Mouse (Mus musculus): ENCODE measurements at regions not wholly inside any gene's neighbourhood (a gene's known extent, or its start where the extent isn't known, plus 50 kb on each side); places are given as distances from the start of the nearest gene placed in this dataset.

- H3K4me1 ChIP-seq (replicated peaks; ENCODE audit: control insufficient read depth, insufficient read depth), result no peaks in the 10 kb centered on the region
- WGBS, result 82% methylated on average over 8 of the region's 8 CpGs
- no peak overlapping the region for H3K4me2 ChIP-seq (replicated peaks; ENCODE audit: low read depth)
- no peaks in the 10 kb centered on the region for H3K27me3 ChIP-seq (ENCODE audit: control insufficient read depth, insufficient read depth, low read length)
- H3K36me3 ChIP-seq (ENCODE audit: control insufficient read depth, insufficient read depth, low read length), result no peaks in the 10 kb centered on the region
- no peaks in the 10 kb centered on the region for H3K9me3 ChIP-seq (ENCODE audit: control insufficient read depth, low read length)
- TF ChIP-seq CTCF (IDR thresholded peaks at IDR 0.05; ENCODE audit: low read depth) (no peak), EP300 (optimal IDR thresholded peaks at IDR 0.05) (no peak)
- no peak overlapping the region for H3K9ac ChIP-seq (ENCODE audit: low read length)
- H3K27ac ChIP-seq (replicated peaks), result no peak overlapping the region
- DNase-seq (ENCODE audit: low spot score) (no peak), ATAC-seq (ENCODE audit: low FRiP score, low TSS enrichment) (no peak)
- no peak overlapping the region for H3K4me3 ChIP-seq (ENCODE audit: low read depth, low read length)
Measured at GRCm38 (mm10) chr8:107642241-107642640, 54.0 kb upstream of the Psmd7 start.

DNA sequence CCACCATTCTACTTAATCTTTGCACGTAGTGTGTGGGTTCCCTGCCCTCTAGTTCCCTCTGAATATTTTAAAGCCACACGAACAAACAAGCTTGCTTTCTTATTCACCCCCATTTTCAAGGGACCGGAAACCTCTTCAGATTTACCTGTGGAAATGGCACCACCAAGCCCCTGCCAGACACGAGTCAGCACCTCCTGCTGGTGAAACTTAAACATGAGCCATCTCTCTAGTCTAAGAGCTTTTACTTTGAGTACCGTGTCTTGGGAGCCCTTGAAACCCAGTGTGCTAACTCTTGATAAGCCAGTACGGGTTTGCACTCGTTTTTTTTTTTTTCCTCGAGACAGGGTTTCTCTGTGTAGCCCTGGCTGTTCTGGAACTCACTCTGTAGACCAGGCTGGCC is 59.7 kb upstream of the Psmd7 start:
- DNase-seq (ENCODE audit: low spot score) (no peak), ATAC-seq (ENCODE audit: low FRiP score, low TSS enrichment) (no peak)
- 82% methylated on average over 8 of the region's 8 CpGs for WGBS
- H3K9me3 ChIP-seq (ENCODE audit: control insufficient read depth, low read length), result no peaks in the 10 kb centered on the region
- no peak overlapping the region for H3K4me2 ChIP-seq (replicated peaks; ENCODE audit: low read depth)
- no peaks in the 10 kb centered on the region for H3K27me3 ChIP-seq (ENCODE audit: control insufficient read depth, insufficient read depth, low read length)
- H3K4me3 ChIP-seq (ENCODE audit: low read depth, low read length), result no peak overlapping the region
- H3K36me3 ChIP-seq (ENCODE audit: control insufficient read depth, insufficient read depth, low read length), result no peaks in the 10 kb centered on the region
- no peak overlapping the region for H3K9ac ChIP-seq (ENCODE audit: low read length)
- H3K4me1 ChIP-seq (replicated peaks; ENCODE audit: control insufficient read depth, insufficient read depth), result no peaks in the 10 kb centered on the region
- TF ChIP-seq EP300 (optimal IDR thresholded peaks at IDR 0.05) (no peak), CTCF (IDR thresholded peaks at IDR 0.05; ENCODE audit: low read depth) (no peak)
- H3K27ac ChIP-seq (replicated peaks), result no peak overlapping the region

GRCm38 (mm10) chr8:107650306-107650705 is 62.0 kb upstream of the Psmd7 start:
- ATAC-seq (ENCODE audit: low FRiP score, low TSS enrichment), result no peak
- TF ChIP-seq CTCF (IDR thresholded peaks at IDR 0.05; ENCODE audit: low read depth), result peak; percentile 55
- no peak for TF ChIP-seq EP300 (optimal IDR thresholded peaks at IDR 0.05)
- WGBS, result 80% methylated on average over 9 of the region's 9 CpGs
- Histone ChIP-seq H3K9ac (ENCODE audit: low read length) (no peak overlapping the region), H3K36me3 (ENCODE audit: control insufficient read depth, insufficient read depth, low read length) (no peaks in the 10 kb centered on the region), H3K27ac (replicated peaks) (no peak overlapping the region), H3K4me2 (replicated peaks; ENCODE audit: low read depth) (no peak overlapping the region), H3K27me3 (ENCODE audit: control insufficient read depth, insufficient read depth, low read length) (no peaks in the 10 kb centered on the region), H3K9me3 (ENCODE audit: control insufficient read depth, low read length) (no peaks in the 10 kb centered on the region), H3K4me3 (ENCODE audit: low read depth, low read length) (no peak overlapping the region), H3K4me1 (replicated peaks; ENCODE audit: control insufficient read depth, insufficient read depth) (no peaks in the 10 kb centered on the region)
- DNase-seq (ENCODE audit: low spot score), result no peak

- ATAC-seq (ENCODE audit: low FRiP score, low TSS enrichment) (no peak), DNase-seq (ENCODE audit: low spot score) (no peak)
- no peak overlapping the region for H3K9ac ChIP-seq (ENCODE audit: low read length)
- no peak overlapping the region for H3K4me2 ChIP-seq (replicated peaks; ENCODE audit: low read depth)
- H3K27me3 ChIP-seq (ENCODE audit: control insufficient read depth, insufficient read depth, low read length), result no peaks in the 10 kb centered on the region
- no peak overlapping the region for H3K4me3 ChIP-seq (ENCODE audit: low read depth, low read length)
- no peak for TF ChIP-seq EP300 (optimal IDR thresholded peaks at IDR 0.05)
- no peak for TF ChIP-seq CTCF (IDR thresholded peaks at IDR 0.05; ENCODE audit: low read depth)
- no peaks in the 10 kb centered on the region for H3K9me3 ChIP-seq (ENCODE audit: control insufficient read depth, low read length)
- H3K4me1 ChIP-seq (replicated peaks; ENCODE audit: control insufficient read depth, insufficient read depth), result no peaks in the 10 kb centered on the region
- 92% methylated on average over 11 of the region's 11 CpGs for WGBS
- H3K27ac ChIP-seq (replicated peaks), result no peak overlapping the region
- H3K36me3 ChIP-seq (ENCODE audit: control insufficient read depth, insufficient read depth, low read length), result no peaks in the 10 kb centered on the region
Measured at GRCm38 (mm10) chr8:107651424-107651823, 63.2 kb upstream of the Psmd7 start.

GRCm38 (mm10) chr8:107652226-107652625 is 64.0 kb upstream of the Psmd7 start:
- Histone ChIP-seq H3K9me3 (ENCODE audit: control insufficient read depth, low read length) (no peaks in the 10 kb centered on the region), H3K4me2 (replicated peaks; ENCODE audit: low read depth) (no peak overlapping the region), H3K4me1 (replicated peaks; ENCODE audit: control insufficient read depth, insufficient read depth) (no peaks in the 10 kb centered on the region), H3K27ac (replicated peaks) (no peak overlapping the region), H3K9ac (ENCODE audit: low read length) (no peak overlapping the region), H3K36me3 (ENCODE audit: control insufficient read depth, insufficient read depth, low read length) (no peaks in the 10 kb centered on the region), H3K27me3 (ENCODE audit: control insufficient read depth, insufficient read depth, low read length) (no peaks in the 10 kb centered on the region), H3K4me3 (ENCODE audit: low read depth, low read length) (no peak overlapping the region)
- no peak for TF ChIP-seq EP300 (optimal IDR thresholded peaks at IDR 0.05)
- no peak for TF ChIP-seq CTCF (IDR thresholded peaks at IDR 0.05; ENCODE audit: low read depth)
- DNase-seq (ENCODE audit: low spot score) (no peak), ATAC-seq (ENCODE audit: low FRiP score, low TSS enrichment) (no peak)
- WGBS, result 46% methylated on average over 8 of the region's 8 CpGs

GRCm38 (mm10) chr8:107653711-107654110 is 65.4 kb upstream of the Psmd7 start:
- no peak for DNase-seq (ENCODE audit: low spot score)
- Histone ChIP-seq H3K36me3 (ENCODE audit: control insufficient read depth, insufficient read depth, low read length) (no peaks in the 10 kb centered on the region), H3K4me1 (replicated peaks; ENCODE audit: control insufficient read depth, insufficient read depth) (no peaks in the 10 kb centered on the region), H3K4me3 (ENCODE audit: low read depth, low read length) (no peak overlapping the region), H3K27ac (replicated peaks) (no peak overlapping the region), H3K9me3 (ENCODE audit: control insufficient read depth, low read length) (no peaks in the 10 kb centered on the region), H3K9ac (ENCODE audit: low read length) (no peak overlapping the region), H3K4me2 (replicated peaks; ENCODE audit: low read depth) (no peak overlapping the region), H3K27me3 (ENCODE audit: control insufficient read depth, insufficient read depth, low read length) (no peaks in the 10 kb centered on the region)
- WGBS, result 87% methylated on average over 10 of the region's 10 CpGs
- no peak for TF ChIP-seq CTCF (IDR thresholded peaks at IDR 0.05; ENCODE audit: low read depth)
- TF ChIP-seq EP300 (optimal IDR thresholded peaks at IDR 0.05), result no peak
- no peak for ATAC-seq (ENCODE audit: low FRiP score, low TSS enrichment)
